Mouse (Mus musculus) brain, adult 2 months (tissue): ENCODE measurements around the gene Unc80.
"Not testable (repeated sequence)": the region's sequence is repeated elsewhere in the genome, so short reads cannot be mapped to it uniquely, and the experiment has no call there.

Source experiments
- DNase-seq: peaks from one replicate; pipeline ENCODE4 v3.0.0; 2011; ENCODE audit warnings: low read depth, low spot score

Unc80 gene

DNA sequence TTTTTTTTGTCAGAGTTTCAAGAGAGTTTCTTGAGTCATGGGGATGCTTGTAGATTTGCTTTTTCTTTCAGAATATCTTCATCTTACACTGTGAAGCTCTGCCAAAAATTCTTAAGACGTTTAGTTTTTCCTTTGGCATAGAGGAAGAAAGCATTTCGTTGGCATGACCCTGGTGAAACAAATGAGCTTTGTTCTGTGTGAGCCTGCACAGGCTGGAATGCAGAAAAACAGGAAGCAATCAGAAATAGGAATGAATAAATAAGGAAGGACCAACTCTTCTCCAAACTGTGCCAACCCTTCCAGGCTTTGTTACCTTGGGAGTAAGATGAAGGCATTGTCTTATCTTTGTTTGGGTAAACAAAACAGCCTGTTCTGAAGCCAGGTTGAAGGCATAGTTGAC lies 149.0 kb downstream of the Unc80 start:
- no peak for DNase-seq

DNA sequence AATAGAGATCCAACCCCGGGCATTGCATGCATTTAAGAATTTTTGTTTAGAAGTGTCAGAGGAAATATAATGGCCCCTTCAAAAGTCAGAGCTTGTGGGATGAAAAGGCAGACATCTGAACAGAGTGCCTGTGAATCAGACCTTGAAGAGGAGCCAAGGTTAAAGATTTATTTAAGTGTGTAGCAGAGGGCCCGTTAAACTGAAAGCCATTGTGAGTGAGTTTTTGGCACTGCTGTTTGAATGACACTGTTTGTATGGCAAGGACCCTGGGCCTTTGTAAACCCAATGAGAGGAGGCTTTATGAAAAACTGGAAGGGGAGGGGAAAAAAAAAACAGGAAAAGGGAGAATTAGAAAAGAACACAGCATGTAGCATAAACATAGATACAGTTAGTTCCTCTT lies 170.0 kb downstream of the Unc80 start:
- DNase-seq, result peak; percentile 64

DNA sequence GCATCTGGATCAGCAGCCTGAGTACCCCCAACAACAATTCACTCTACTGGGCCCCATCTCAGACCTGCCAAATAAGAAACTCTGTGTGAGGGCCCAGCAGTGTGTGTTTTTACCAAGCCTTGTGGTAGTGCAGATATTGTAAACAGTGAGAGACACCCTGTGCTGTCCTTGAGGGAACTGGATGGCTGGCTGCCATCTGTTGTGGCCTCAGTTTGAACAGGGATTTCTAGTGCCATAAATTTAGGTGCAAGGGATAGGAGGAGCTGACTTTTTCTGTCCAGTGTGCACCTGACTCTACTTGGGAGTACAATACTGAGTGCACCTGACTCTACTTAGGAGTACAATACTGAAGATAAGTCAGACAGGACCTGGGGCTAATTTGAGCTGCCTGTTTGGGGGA lies 178.7 kb downstream of the Unc80 start:
- DNase-seq, result no peak

DNA sequence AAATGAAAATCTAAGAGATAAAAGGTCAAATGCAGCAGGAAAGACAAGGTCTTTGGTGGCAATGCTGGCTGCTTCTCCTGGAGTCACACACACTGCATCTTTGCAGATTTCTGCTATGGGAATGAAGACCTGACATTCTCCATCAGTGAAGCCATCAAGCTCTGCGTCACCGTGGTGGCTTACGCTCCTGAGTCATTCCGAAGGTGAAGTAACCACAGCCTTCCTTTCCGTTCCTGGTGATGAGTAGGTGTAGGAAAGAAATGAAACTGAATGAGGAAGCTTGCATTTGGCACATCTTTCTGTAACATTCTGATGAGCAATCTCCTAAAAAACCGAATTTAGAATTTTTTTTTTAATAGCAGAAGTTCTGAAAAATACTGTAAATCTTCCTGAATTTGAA lies 181.4 kb downstream of the Unc80 start:
- peak; percentile 88 for DNase-seq

DNA sequence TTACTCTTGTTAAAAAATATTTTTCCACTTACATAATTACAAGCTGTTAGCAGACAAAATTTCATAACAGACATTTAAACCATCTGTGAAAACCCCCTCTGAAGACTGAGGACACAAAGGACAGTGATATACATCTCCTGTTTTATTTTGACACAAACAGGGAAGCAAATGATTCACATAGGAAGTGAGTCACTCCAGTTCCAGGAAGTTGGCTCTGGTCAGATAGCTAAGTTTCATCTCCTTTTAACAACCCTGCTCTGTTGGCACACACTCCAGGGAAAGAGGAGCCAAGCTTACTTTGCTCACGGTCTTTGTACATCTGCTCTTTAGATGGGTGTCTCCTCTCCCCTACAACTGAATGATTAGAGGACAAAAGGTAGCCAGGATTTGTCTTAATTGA lies 181.8 kb downstream of the Unc80 start:
- DNase-seq, result peak; percentile 59

DNA sequence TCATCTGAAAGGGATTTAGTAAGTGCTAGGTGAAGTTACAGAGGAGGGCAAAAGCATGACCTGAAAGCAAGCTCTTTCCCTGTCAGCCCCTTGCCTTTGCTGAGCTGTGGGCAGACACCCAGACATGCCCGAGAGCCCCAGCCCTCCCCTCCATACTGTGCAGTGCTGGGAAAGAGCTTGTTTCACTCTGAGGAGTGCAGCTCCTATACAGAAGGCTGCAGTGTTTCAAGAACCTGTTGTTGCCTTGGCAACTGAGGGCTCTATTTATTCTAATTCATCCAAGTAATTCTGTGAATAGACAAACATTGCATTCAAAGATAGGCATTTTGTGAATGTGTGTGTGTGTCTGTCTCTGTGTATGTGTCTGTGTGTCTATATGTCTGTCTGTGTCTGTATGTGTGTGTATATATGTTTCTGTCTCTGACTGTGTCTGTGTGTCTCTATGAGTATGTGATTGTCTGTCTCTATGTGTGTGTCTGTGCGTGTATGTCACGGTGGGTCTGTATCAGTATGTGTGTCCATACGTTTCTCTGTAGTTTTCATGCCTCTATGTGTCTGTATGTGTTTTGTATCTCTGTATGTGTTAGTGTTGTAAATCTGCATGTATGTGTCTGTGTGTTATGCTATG lies 187.1 kb downstream of the Unc80 start:
- DNase-seq, result peak; percentile 61

DNA sequence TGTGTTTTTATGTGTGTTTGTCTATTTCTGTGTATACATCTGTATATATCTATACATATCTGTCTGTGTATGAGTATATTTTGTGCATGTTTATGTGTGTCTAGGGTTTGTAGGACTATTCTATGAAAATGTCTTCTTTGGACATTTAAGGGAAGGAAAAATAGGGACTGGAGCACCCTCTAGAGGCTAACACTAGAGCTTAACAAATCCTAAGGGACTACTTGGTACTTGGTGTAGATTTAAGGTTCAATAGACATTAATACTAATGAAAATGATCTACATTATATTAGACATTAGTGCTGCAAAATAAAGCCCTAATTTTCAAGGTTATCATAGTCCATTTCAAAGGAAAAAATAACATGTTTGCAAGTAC lies 187.6 kb downstream of the Unc80 start:
- DNase-seq, result peak; percentile 83

DNA sequence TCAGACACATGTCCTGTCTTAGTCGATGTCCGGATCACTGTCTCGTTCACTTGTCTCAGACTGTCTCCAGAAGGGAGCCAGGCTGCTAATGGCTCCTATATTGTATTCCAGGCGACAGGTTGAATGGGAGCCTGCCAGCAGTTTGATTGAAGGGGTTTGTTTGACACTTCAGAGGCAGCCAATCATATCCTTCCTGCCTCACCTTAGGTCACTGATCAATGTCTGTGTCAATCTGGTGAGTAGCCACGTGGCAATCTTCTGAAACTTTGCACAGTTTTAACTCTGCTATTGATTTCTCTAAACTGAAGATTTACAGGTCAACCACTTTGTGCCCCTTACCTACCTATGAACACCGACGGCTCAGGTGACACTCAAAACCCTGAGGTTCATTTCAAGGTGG lies 203.3 kb downstream of the Unc80 start:
- no peak for DNase-seq

DNA sequence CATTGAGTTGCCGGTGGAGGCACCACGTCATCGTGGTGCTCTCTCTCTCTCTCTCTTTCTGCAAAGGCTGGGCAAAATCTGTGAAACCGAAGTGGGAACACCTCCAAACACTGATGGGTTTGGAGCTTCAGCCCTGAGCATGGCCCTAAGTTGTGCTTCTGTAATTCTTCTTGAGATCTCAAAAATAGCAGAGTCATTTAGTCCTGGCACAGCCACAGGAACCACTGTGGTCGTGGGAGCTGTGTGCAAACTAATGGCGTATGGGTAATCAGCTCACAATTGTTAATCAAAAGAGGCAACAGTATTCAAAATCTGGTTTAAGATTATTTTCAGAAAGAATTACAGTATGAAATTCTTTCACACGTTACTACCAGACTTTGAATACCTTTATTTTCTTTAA lies 204.6 kb downstream of the Unc80 start:
- no peak for DNase-seq

DNA sequence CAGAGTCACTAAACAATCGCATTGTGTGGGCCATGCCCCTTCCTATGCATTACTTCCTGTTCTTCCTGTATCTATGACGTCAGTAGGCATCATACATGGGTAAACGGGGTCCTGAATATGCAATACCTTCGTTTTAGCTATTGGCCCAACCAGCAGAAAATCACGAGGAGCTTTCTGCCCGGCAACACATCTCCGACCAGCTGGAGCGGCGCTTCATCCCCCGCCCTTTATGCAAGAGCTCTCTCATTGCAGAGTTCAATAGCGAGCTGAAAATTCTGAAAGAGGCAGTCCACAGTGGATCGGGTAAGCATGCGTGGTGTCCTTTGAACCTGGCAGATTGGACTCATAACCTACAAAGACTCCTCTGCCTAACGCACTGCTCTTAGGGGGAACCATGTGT lies 209.8 kb downstream of the Unc80 start:
- no peak for DNase-seq

DNA sequence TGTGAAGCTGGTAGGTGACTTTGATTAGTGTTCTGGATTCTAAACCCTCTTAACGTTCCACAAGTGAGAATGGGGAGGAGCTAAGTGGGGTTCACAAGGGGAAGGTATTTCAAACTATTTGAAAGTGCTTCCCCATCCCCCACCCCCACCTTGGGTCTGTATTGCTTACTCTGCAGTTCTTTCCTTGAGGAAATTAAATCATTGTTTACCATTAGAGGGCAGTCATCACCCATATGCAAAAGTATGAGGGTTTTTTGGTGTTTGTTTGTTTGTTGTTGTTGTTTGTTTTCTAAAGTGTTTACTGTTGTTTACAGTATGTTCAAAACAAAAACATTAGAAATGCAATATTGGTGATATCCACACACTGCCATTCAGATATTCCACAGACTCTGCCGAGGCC lies 210.5 kb downstream of the Unc80 start:
- no peak for DNase-seq

DNA sequence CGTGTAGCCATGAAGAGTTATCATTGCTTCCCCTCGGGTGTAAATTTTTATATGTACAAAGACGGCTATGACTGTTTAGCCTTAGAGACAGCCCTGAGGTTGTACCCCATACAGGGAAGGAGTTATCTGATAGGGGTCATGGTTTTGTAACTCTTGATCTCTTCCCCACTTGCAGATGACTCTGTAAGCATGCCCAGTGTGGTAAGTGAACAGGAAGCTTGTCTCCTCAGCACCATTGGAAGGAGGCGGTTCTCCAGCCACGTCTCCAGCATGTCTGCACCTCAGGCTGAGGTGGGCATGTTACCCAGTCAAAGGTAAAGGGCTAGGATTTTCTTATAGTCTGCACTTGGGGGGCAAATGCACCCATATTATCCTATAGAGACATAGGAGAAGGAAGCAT lies 214.8 kb downstream of the Unc80 start:
- no peak for DNase-seq

DNA sequence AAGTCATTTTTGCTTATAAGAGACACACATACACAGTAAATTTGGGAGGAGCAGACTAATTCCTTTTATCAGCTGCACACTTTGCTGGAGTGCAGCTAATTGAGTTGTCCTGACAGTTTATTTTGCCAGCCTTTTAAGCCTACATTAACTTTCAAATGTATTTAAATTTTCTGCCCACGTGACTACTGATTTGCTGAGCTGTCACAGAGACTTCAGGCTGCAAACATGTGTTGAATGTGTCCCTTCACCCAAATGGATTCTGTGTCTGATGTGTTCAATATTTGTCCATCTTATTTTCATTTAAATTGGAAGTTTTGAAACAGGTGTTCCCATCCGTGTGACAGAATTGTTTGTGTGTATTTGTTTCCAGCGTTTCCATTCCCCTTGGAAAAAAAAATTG lies 223.6 kb downstream of the Unc80 start:
- DNase-seq, result no peak

DNA sequence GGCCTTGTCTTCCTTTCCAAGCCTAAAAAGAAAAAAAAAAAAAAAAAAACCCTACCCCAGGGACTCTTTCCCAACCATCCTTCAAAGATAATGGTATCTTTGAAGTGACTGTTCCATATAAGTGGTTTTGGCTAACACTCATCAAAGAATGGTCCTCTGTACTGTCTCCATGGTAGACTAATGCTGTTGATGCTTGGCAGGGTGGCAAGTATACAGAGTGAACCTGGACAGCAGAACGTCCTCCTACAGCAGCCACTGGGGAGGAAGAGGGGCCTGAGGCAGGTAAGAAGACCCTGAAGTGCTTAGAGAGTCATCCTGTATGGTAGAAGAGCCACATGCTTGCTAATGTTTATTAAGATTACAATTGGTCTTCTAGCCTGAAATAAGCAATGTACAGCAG lies 224.1 kb downstream of the Unc80 start:
- DNase-seq, result no peak

DNA sequence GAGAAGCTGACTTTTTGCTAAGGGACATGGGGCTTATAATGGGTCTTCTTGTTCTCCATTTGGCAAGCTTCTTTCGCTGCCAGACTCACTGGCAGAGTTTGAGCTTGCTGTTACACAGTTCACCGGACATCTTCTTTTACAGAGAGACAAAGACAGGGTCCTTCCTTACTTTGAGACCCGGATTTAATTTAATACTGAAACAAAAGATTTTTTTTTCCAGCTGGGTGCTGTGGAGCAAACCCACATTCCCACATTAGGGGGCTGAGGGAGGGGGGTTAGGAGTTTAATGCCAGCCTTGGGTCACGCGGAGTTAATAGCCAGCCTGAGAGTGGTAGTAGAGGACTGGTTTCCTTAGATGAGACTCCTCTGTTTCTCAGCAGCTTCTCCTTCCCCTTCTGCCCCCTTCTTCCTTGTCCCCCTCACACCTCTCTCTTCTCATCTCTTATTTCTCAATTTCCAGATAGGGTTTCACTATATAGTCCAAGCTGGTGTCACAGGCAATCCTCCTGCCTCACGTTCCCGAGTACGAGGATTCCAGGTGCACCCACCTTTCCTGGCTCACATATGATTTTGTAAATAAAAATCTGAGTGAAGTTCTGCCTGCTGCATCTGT lies 224.7 kb downstream of the Unc80 start:
- peak; percentile 46 for DNase-seq

DNA sequence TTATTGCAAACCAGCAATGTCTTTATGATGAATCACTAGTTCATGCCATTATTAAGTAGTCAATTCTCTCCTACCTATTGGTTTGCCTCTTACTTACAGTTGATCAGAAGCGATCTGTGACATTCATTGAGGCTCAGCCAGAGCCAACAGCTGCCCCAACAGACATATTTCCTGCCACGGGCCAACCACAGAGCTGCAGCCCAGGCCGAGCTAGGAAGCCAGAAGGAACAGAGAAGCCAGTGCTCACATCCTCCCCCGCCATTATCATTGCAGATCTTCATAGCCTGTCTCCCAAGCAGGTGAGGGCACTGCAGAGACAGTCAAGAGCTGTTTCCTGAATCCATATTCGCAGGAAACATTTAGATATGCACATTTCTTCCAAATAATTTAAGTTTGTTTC lies 226.1 kb downstream of the Unc80 start:
- no peak for DNase-seq

DNA sequence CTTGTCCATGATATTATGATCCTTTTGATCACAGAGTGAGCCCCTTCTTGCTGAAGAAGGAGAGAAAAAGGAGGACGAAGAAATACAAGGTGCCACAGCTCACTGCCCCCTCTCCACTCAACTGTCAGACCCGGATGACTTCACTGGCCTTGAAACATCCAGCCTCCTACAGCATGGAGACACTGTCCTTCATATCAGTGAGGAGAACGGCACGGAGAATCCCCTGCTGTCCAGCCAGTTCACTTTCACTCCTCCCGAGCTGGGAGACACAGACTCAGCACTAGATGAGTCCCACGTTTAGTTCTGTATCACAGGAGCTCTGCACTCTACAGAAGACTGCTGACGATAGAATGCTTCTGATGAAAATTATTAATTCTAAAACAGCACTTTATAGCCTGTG lies 227.1 kb downstream of the Unc80 start:
- DNase-seq, result no peak

DNA sequence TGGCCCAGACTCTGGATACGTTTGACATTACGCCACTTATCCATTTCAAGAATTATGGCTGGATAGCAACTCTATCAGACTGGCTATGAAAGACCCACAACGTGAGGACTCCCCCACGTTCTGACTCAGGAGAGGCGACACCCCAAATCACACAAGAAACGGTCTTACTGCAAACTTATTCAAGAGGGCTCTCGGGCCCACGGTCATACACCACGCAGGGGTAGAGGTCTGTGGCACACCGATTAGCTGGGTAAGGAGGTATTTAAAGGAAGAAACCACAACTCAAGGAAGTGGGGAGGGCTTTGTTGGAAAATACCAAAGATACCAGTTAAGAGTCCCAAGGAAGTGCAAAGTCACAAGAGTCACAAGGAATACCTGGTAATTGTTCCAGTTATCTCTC lies 231.5 kb downstream of the Unc80 start:
- not testable (repeated sequence) for DNase-seq

DNA sequence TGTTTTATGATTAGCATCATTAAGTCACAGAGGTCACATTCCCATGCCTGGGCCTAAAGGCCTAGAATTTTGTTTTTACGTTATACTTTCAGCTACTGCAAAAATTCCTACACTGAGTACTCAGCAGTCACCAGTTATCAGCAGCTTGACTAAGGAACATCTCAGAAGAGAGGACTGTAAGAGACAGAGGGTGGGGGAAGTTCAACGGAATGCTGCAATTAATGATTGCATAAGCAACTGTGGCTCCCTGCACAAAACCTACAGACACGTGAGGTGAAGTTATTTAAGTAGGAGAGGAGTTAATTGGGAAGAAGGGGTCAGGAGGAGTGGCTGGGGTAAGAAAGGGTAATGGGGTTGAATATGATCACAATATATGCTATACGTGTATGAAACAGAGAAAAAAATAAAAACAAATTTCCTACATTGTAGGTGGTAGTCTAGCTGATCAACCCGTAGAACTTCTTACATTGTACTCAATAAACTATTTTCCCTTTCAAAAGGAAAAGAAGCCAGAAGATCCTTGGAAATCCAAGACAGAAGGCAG lies 232.1 kb downstream of the Unc80 start:
- peak; percentile 36 for DNase-seq

DNA sequence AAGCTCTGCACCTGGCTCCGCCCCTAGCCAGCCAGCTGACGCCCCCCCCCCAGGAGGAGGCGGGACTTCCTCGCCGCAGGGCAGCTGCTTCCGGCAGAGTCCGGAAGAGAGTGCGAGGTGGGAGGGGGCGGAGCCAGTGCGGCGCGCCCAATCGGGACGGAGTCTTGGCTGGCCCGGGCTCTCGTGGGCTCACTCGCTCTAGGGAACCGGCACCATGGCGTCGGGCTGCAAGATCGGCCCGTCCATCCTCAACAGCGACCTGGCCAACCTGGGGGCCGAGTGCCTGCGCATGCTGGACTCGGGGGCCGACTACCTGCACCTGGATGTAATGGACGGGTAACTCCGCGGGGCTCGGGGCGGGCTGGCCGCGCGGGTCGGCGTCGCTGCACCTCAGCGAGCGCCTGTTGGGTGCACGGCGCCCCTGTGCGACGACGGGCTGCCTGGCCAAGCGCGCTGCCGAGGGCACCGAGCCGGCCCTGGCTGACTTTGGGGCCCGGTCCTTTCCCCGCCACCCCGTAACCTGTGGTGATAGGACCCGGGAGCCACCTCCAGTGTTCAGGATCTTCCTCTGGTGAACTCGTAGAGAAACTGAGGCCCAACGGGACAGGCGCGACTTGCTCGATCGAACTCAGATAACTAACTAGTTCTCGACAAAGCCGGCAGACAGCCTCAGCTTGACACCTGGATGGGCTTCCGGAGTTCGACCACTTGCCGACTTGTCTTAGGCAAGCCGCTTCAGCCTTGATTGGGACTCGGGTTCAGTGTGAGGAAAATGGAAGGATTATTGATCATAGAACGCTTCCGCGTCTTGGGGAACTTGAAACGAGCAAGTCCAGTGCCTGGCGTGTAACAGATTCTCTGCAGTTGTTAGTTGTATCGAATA lies 232.8 kb downstream of the Unc80 start, which contains the start of gene Rpe:
Rpe (plus strand) TSS at position 139 of the 883 bp plus-strand sequence.
- peak; percentile 97 for DNase-seq

DNA sequence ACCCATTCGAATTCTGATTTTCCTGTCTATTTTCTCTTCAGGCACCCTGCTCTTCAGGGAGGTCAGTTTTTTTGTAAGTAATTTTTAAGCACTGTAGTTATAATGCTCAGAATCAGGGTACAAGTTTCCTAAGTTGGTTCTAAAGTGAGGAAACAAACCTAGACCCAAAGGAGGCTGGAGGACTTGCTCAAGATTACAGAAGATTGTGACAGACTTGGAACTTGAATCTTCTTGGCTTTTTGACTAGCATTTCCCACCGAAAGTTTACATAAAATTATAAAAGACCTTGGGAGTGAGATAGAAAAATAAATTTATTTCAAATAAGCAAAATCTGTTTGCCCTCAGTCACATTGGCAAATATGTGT lies 233.4 kb downstream of the Unc80 start:
- no peak for DNase-seq

DNA sequence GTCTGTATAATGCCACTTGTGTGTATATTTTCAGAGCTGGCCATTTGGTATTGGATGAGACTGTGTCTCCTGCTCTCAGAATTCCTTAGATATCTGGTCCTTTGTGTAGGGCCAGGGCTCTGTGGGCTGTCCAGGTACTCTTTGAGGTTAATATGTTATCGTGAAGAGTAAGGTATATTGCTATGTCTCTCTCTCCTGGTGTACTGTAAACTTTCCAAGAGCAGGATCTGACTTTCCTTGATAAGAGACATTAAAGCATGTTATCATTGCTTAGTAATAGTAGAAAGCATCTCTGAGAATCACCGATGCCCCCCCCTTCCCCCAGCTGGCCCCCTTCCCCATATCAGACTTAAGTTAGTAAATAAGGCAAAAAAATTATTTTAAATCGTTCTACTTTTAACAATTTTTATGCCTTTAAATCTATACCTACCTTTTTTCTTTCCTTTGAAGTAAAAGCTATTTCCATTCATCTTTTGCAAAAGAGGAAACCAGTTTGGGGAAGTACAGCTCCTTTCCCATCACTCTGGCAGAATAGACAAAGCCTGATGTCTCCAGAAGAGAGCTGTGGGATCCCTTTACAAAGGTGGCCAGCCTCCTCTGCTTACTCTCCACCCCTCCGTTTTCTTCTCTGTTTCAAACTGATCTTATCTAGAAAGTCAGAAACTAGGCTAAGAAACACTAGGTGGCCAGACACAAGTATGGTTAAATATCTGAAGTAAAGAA lies 234.6 kb downstream of the Unc80 start:
- DNase-seq, result no peak
